Mouse (Mus musculus): ENCODE results near the gene Plekhg1. TPM values are rescaled to one million over a fixed set of nuclear protein-coding genes. Genes with fewer than 3 reads are reported as not detected.
A peak's percentile ranks its signal among the peaks of the same experiment; 100 is the strongest.

Plekhg1 gene
- total and polyA plus RNA-seq, 3 experiments: 0.60 to 0.97 (median 0.68) TPM

- Histone ChIP-seq H3K9me3 (replicated peaks; ENCODE audit: low read length) (no peaks in the 10 kb centered on the region), H3K4me1 (ENCODE audit: control insufficient read depth in 1 of 2, insufficient read depth in 2 of 2) (peaks cover 0 to 14% of the 10 kb centered on the region in 2 experiments; a peak in 2 of 4 replicates), H3K27me3 (replicated peaks) (no peaks in the 10 kb centered on the region), H3K27ac (ENCODE audit: insufficient read depth, low read depth) (no peak overlapping the region), H3K4me2 (ENCODE audit: insufficient read depth, low read depth, poor library complexity, severe bottlenecking) (no peak overlapping the region), H3K9ac (ENCODE audit: insufficient read depth, low read depth) (no peak overlapping the region), H3K36me3 (replicated peaks in 1 of 2; ENCODE audit: control insufficient read depth in 1 of 2, insufficient read depth in 1 of 2, low read length in 1 of 2) (no peaks in the 10 kb centered on the region), H3K79me2 (replicated peaks; ENCODE audit: control insufficient read depth, extremely low read depth, insufficient read depth, poor library complexity, severe bottlenecking) (no peaks in the 10 kb centered on the region), H3K4me3 (replicated peaks in 1 of 3; ENCODE audit: low read depth in 2 of 3, low read length in 2 of 3, poor library complexity in 1 of 3) (no peak overlapping the region)
- dilution Hi-C loops (cut with MboI; ENCODE audit: extremely low pct_ligation_motif_present, extremely low pct_unique_long_range_greater_than_20kb, low sequenced_read_pairs): no loop called here
- in situ Hi-C loops (cut with MboI; ENCODE audit: low pct_ligation_motif_present, low pct_unique_long_range_greater_than_20kb, low sequenced_read_pairs): no loop called here
- no peak for DNase-seq (ENCODE audit: extremely low read depth)
- TF ChIP-seq ZMIZ1 (IDR thresholded peaks at IDR 0.05; ENCODE audit: low read depth, low read length) (no peak), E2F4 (IDR thresholded peaks at IDR 0.05; ENCODE audit: insufficient replicate concordance, low read depth, low read length) (no peak), JUND (conservative IDR thresholded peaks at IDR 0.05; ENCODE audit: low read depth, low read length) (no peak), MYC (IDR thresholded peaks at IDR 0.05; ENCODE audit: low read depth, low read length) (no peak), CHD2 (IDR thresholded peaks at IDR 0.05; ENCODE audit: low read length) (no peak), POLR2AphosphoS2 (IDR thresholded peaks at IDR 0.05; ENCODE audit: low read depth, low read length) (no peak), MEF2A (IDR thresholded peaks at IDR 0.05; ENCODE audit: borderline replicate concordance, low read depth, low read length) (no peak), USF1 (IDR thresholded peaks at IDR 0.05; ENCODE audit: low read depth, low read length) (no peak), UBTF (IDR thresholded peaks at IDR 0.05; ENCODE audit: low read depth, low read length) (no peak)
Measured at GRCm38 (mm10) chr10:3969026-3969425, 228.9 kb downstream of the Plekhg1 start.

- Histone ChIP-seq H3K27me3 (replicated peaks) (no peaks in the 10 kb centered on the region), H3K27ac (ENCODE audit: insufficient read depth, low read depth) (no peak overlapping the region), H3K4me1 (ENCODE audit: control insufficient read depth in 1 of 2, insufficient read depth in 2 of 2) (peaks cover 7 to 40% of the 10 kb centered on the region in 2 experiments; a peak in 3 of 4 replicates), H3K9me3 (replicated peaks; ENCODE audit: low read length) (no peaks in the 10 kb centered on the region), H3K9ac (ENCODE audit: insufficient read depth, low read depth) (peak overlapping the region; percentile 36; the same call in 1 of the 2 replicates), H3K4me3 (replicated peaks in 1 of 3; ENCODE audit: low read depth in 2 of 3, low read length in 2 of 3, poor library complexity in 1 of 3) (peak overlapping the region; percentile 60 to 95 (median 94)), H3K36me3 (replicated peaks in 1 of 2; ENCODE audit: control insufficient read depth in 1 of 2, insufficient read depth in 1 of 2, low read length in 1 of 2) (peaks cover 0 to 23% of the 10 kb centered on the region in 2 experiments), H3K4me2 (ENCODE audit: insufficient read depth, low read depth, poor library complexity, severe bottlenecking) (peak overlapping the region; percentile 9), H3K79me2 (replicated peaks; ENCODE audit: control insufficient read depth, extremely low read depth, insufficient read depth, poor library complexity, severe bottlenecking) (peaks cover 29% of the 10 kb centered on the region)
- dilution Hi-C loops (cut with MboI; ENCODE audit: extremely low pct_ligation_motif_present, extremely low pct_unique_long_range_greater_than_20kb, low sequenced_read_pairs) (no loop called here), in situ Hi-C loops (cut with MboI; ENCODE audit: low pct_ligation_motif_present, low pct_unique_long_range_greater_than_20kb, low sequenced_read_pairs) (no loop called here)
- TF ChIP-seq MAX (IDR thresholded peaks at IDR 0.05; ENCODE audit: low read length) (0 out of 2 replicates have a peak, but pooled peaks have one; percentile 23), EP300 (IDR thresholded peaks at IDR 0.05; ENCODE audit: low read length) (no peak), BHLHE40 (IDR thresholded peaks at IDR 0.05; ENCODE audit: low read depth, low read length) (no peak)
- peak; percentile 12 for DNase-seq (ENCODE audit: extremely low read depth)
Measured at GRCm38 (mm10) chr10:3972237-3972636, 232.1 kb downstream of the Plekhg1 start.

GRCm38 (mm10) chr10:3972981-3973588 lies 232.9 kb downstream of the Plekhg1 start, which contains the start of gene Mthfd1l:
Mthfd1l (plus strand) TSS chr10:3973118.
- in situ Hi-C loops (cut with MboI; ENCODE audit: low pct_ligation_motif_present, low pct_unique_long_range_greater_than_20kb, low sequenced_read_pairs) (no loop called here), dilution Hi-C loops (cut with MboI; ENCODE audit: extremely low pct_ligation_motif_present, extremely low pct_unique_long_range_greater_than_20kb, low sequenced_read_pairs) (no loop called here)
- Histone ChIP-seq H3K4me2 (ENCODE audit: insufficient read depth, low read depth, poor library complexity, severe bottlenecking) (peak within 1 kb of the TSS; percentile 61), H3K27me3 (replicated peaks) (no peaks in the 10 kb centered on the region), H3K9me3 (replicated peaks; ENCODE audit: low read length) (no peaks in the 10 kb centered on the region), H3K4me3 (replicated peaks in 1 of 3; ENCODE audit: low read depth in 2 of 3, low read length in 2 of 3, poor library complexity in 1 of 3) (peak within 1 kb of the TSS; percentile 60 to 95 (median 94)), H3K4me1 (ENCODE audit: control insufficient read depth in 1 of 2, insufficient read depth in 2 of 2) (peaks cover 7 to 43% of the 10 kb centered on the region in 2 experiments; a peak in 3 of 4 replicates), H3K79me2 (replicated peaks; ENCODE audit: control insufficient read depth, extremely low read depth, insufficient read depth, poor library complexity, severe bottlenecking) (peaks cover 33% of the 10 kb centered on the region), H3K36me3 (replicated peaks in 1 of 2; ENCODE audit: control insufficient read depth in 1 of 2, insufficient read depth in 1 of 2, low read length in 1 of 2) (peaks cover 4 to 32% of the 10 kb centered on the region in 2 experiments), H3K27ac (ENCODE audit: insufficient read depth, low read depth) (peak within 1 kb of the TSS; percentile 96), H3K9ac (ENCODE audit: insufficient read depth, low read depth) (peak within 1 kb of the TSS; percentile 83)
- peak; percentile 94 for DNase-seq (ENCODE audit: extremely low read depth)
- TF ChIP-seq POLR2AphosphoS2 (IDR thresholded peaks at IDR 0.05; ENCODE audit: low read depth, low read length): 0 out of 2 replicates have a peak, but pooled peaks have one; percentile 22
- TF ChIP-seq RCOR1 (conservative IDR thresholded peaks at IDR 0.05; ENCODE audit: low read depth, low read length): no peak
- TF ChIP-seq MAFK (IDR thresholded peaks at IDR 0.05; ENCODE audit: insufficient replicate concordance, low read length): no peak
- TF ChIP-seq ZC3H11A (IDR thresholded peaks at IDR 0.05; ENCODE audit: low read depth, low read length): no peak
- TF ChIP-seq NRF1 (IDR thresholded peaks at IDR 0.05; ENCODE audit: low read depth, low read length): peak; percentile 30; the same call in 1 of the 2 replicates
- TF ChIP-seq CTCF (conservative IDR thresholded peaks at IDR 0.05 in 1 of 2, IDR thresholded peaks at IDR 0.05 in 1 of 2; ENCODE audit: low read depth in 2 of 2, low read length in 2 of 2): peak in 1 of 2 experiments; percentile 82; a peak in 3 of 4 replicates
- peak; percentile 6; the same call in 1 of the 2 replicates for TF ChIP-seq MXI1 (IDR thresholded peaks at IDR 0.05; ENCODE audit: low read depth, low read length)
- 0 out of 2 replicates have a peak, but pooled peaks have one; percentile 71 for TF ChIP-seq CHD1 (IDR thresholded peaks at IDR 0.05; ENCODE audit: low read depth, low read length)
- peak; percentile 80 for TF ChIP-seq IRF4 (IDR thresholded peaks at IDR 0.05; ENCODE audit: low read depth, low read length)
- TF ChIP-seq USF1 (IDR thresholded peaks at IDR 0.05; ENCODE audit: low read depth, low read length): no peak
- TF ChIP-seq ELF1 (IDR thresholded peaks at IDR 0.05; ENCODE audit: low read depth, low read length): peak; percentile 76
- peak; percentile 66 for TF ChIP-seq BHLHE40 (IDR thresholded peaks at IDR 0.05; ENCODE audit: low read depth, low read length)
- TF ChIP-seq MEF2A (IDR thresholded peaks at IDR 0.05; ENCODE audit: borderline replicate concordance, low read depth, low read length): no peak; the same call in 1 of the 2 replicates
- 0 out of 2 replicates have a peak, but pooled peaks have one; percentile 54 for TF ChIP-seq UBTF (IDR thresholded peaks at IDR 0.05; ENCODE audit: low read depth, low read length)
- TF ChIP-seq HCFC1 (IDR thresholded peaks at IDR 0.05; ENCODE audit: low read depth, low read length): peak; percentile 50; the same call in 1 of the 2 replicates
- 0 out of 2 replicates have a peak, but pooled peaks have one; percentile 62 for TF ChIP-seq KAT2A (IDR thresholded peaks at IDR 0.05; ENCODE audit: insufficient replicate concordance, low read length)
